Mouse (Mus musculus) layer of hippocampus, adult 2 months (tissue): Measurements from ENCODE around the gene Asphd2. TPM values are rescaled to one million over a fixed set of nuclear protein-coding genes. Genes with fewer than 3 reads are reported as not detected.

Experiments used
- DNase-seq, 2 experiments: peaks; one replicate each; pipeline ENCODE4 v3.0.0; 2022; ENCODE audit warnings: low spot score in 2 of 2
- H3K27ac ChIP-seq: fragments of 200-600 bp; 2 replicates; pipeline ENCODE4 v1.8.1; 2022
- H3K4me3 ChIP-seq: fragments of 200-600 bp; 2 replicates; pipeline ENCODE4 v1.8.1; 2022; ENCODE audit warnings: mild to moderate bottlenecking
- CTCF ChIP-seq: fragments of 200-600 bp; conservative IDR thresholded peaks from 2 replicates; pipeline ENCODE4 v1.8.1; 2022; ENCODE audit warnings: antibody characterized with exemption, mild to moderate bottlenecking, moderate library complexity
- total RNA-seq, 2 experiments: library from RNA; stranded (reverse); gene quantifications; 2 replicates each; pipeline ENCODE4 v1.2.3; 2021

Asphd2 gene
- total RNA-seq, 2 experiments from 2014 or later, result 223 to 224 TPM

DNA sequence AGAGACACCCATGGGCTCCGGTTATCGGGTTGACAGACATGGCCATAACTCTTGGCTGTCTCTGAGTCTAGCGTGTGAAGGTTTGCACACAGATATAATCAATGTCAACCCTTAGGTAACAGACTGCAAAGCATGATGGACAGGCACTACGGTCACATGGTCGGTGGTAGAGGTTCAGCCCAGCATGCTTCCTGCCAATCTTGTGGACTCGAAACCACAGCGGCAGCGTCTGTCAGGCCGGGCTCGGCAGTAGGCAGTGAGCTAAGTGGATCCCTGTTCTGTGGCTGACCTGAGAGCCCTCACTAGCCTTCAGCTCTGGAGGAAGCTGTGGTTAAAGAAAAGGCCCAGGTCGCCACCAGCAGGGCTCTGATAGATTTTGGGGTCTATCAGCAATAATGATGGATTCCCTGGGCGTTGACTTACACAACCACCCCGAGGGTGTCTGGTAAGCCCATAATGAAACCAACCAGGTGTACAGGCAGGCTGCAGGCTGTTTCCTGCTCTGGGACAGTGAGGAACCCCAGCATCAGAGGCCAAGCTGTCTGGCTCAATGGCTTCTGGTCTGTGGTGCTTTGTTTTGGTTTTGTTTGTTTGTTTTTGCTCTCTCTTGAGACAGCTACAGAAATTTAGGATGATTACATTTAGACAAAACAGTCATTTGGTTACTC lies 9.7 kb downstream of the Asphd2 start:
- DNase-seq, result no peak
- TF ChIP-seq CTCF, result no peak
- H3K4me3 ChIP-seq, result no peak overlapping the region
- no peak overlapping the region for H3K27ac ChIP-seq

DNA sequence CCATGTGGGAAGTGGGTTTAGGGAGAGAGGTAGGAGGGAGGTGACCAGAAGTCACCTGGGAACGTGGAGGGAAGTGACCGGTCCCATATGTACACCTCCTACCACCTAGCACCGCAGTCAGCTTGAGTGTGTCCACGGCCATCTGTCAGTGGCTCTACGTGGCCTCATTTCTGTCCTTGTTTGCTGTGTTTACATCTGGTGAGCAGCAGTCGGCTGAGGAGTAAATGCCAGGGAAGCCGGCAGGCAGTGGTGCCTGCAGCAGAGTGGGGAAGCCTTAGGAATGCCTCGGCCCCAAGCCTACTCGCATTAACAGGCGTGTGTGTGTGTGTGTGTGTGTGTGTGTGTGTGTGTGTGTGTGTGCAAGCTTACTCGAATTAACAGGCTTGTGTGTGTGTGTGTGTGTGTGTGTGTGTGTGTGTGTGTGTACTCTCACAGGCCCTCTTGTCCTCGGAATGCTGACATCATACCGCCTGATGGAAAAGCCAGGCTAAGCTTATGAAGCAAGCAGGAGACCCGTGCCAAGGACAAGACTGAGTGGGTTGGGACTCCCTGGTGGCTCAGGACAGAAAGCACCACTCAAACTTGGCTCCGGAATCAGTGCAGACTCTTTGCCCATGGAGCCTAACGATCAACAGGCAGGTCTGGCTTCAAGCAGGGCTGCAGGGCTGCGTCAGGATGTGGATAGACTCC lies 11.9 kb downstream of the Asphd2 start:
- no peak overlapping the region for H3K4me3 ChIP-seq
- DNase-seq, result peak; percentile 50 to 65
- H3K27ac ChIP-seq, result peak overlapping the region; percentile 79
- no peak for TF ChIP-seq CTCF

DNA sequence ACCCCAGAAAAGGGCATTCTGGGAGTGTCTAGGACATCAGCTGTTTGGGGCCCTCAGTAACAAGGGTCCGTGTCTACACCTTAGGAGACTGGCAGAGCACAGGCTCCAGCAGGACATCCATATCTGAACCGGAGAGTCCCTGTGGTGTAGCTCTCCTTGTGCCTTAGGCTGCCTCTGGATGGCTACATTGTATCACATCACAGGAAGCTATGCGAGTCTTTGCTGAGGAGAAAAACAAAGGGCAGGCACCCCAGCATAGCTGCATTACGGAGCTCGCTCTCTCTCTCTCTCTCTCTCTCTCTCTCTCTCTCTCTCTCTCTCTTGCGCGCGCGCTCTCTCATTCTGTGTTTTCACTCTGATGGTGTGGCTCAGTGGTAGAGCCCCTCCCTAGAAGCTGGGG lies 12.6 kb downstream of the Asphd2 start:
- DNase-seq, result no peak
- H3K27ac ChIP-seq, result peak overlapping the region; percentile 79
- H3K4me3 ChIP-seq, result no peak overlapping the region
- no peak for TF ChIP-seq CTCF

DNA sequence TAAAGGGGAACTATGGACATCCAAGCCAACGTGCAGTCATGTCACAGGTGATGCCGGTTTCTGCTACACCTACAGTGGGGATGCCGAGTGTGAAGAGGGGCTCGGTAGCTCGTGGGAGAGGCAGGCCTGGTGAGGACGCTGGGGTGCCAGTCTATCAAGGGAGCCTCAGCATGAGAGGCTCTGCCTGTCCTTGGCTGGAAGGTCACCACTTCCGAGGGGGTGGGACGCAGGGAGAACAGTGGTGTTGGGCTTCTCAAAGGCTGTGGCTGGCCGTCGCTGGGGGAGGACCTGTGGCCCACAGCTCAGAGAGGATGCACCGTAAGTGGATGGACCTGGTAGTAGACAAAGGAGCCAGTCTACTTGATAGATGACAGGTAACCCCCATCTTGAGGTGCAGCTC lies 13.5 kb downstream of the Asphd2 start:
- Histone ChIP-seq H3K4me3 (no peak overlapping the region), H3K27ac (no peak overlapping the region)
- TF ChIP-seq CTCF, result no peak
- DNase-seq, result no peak

DNA sequence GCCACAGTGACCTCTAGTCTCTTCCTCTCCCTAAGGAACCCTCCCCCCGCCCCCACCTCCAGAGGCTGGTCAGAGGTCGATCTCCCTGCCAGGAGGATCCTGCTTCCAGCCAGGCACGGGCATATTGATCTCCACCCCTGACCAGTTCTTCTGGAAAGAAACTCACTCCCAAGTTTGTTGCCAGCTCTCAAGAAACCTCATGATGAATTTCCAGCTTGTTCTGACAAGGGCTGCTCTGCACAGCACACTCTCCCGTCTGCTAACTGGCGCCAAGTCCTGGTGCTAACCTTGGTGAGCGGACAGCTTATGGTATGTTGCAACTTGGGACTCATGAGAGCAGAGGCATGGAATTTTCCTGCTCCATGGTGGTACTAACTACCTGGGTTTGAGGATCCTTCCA lies 15.9 kb downstream of the Asphd2 start:
- peak overlapping the region; percentile 37; the same call in 1 of the 2 replicates for H3K27ac ChIP-seq
- no peak for DNase-seq

DNA sequence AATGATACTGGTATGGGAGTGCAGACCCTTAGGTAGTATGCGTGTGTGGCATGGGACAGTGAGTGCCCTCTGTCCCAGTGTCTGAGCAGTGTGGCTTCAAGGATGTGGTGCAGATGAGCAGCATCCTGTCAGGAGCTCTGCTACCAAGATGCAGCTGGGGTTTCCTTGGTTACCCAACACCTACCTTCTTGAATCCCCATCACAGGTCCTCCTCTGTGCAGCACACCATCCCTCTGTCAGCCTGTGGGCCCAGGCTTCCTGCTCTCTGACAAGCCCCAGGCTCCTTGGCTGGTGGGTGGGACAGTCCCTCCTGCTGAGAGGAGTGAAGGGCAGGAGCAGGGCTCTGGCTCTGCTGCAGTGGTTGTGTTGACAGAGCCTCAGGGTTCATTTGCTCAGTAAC lies 17.3 kb downstream of the Asphd2 start:
- no peak overlapping the region for H3K4me3 ChIP-seq
- peak overlapping the region; percentile 79 for H3K27ac ChIP-seq
- no peak for TF ChIP-seq CTCF
- DNase-seq, result no peak

More for the DNA sequence above, 15.9 kb downstream of the Asphd2 start:
- H3K4me3 ChIP-seq, result no peak overlapping the region
- no peak for TF ChIP-seq CTCF

DNA sequence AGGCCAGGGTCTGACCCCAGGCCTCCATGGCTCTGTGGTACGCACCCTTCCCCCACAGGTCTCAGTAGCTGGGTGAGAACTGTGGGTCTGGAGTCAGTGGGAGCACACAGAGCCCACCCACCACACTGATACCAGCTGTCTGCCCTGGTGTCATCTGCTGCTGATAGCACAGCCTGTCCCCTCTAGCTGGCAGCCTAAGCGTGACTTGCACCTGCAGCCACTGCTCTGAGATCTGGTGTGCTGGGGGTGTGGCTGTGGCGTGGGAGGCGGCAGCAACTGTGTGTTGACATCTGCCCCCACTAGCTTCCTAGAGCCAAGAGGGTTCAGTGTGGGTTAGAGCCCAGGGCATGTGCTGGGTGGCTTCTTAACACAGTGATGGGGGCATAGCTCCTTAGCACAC lies 18.6 kb downstream of the Asphd2 start:
- DNase-seq, result no peak
- no peak for TF ChIP-seq CTCF
- Histone ChIP-seq H3K27ac (peak overlapping the region; percentile 81), H3K4me3 (no peak overlapping the region)

DNA sequence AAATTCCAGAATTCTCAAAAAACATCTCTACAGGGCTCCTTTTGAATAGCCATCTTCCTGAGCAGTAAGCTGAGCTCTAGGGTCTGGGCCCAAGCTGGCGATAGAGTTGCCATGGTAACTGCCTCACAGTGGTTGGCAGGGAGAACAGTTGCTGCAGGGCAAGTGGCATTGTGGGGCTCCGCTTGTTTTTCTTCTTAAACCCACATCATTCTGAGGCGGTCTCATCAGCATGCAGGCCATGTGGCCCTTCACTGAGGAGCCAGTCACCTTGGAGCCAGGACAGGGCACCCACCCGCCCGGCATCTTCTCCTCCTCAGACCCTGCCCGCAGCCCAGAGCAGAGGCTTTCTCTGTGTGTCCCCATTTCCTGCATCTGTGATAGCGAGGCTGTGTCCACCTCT lies 22.7 kb downstream of the Asphd2 start:
- peak; percentile 65 to 90 for DNase-seq
- Histone ChIP-seq H3K27ac (peak overlapping the region; percentile 98), H3K4me3 (no peak overlapping the region)
- no peak for TF ChIP-seq CTCF

DNA sequence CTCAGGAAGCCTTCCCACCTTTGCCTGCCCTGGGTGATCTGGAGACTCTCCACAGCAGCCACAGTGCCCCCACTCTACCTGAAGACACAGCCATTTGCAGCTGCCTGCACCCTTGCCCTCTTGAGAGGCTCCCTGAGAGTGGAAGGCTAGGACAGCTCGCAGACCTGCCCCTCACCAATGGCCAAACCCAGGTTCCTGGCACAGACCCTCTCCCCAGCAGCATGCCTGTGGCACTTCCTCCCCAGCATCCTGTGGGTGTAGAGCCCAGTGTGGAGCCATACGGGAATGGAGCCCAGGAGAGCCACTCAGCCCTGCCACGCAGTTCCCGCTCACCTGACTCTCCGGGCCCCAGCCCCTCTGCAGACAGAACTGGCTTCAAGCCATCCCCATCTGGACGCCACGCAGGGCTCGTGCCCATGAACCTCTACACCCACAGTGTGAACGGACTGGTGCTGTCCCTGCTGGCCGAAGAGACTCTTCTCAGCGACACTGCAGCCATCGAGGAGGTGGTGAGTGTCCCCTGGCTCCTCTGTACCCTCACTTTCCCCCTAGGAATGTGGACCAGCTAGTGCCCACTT lies 24.3 kb downstream of the Asphd2 start:
- DNase-seq, result no peak
- Histone ChIP-seq H3K27ac (peak overlapping the region; percentile 98), H3K4me3 (no peak overlapping the region)
- TF ChIP-seq CTCF, result no peak

DNA sequence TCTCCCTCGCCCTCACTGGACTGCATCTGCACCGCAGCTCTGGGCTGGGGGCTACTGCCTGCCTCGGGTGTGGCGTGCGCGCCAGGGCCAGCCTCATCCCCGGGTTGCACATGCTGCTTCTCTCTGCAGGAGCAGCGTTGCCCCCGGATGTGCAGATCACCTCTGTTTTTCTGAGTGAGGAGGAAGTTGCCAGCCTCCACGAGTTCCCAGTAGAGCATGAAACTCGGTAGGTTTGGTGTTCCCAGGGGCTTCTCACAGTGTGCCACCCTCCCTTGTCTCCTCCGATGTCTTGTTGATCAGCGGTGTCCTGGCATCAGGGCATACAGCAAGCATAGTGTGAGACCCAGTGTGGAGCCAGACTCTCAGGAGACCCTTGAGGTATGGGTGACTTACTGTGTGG lies 25.3 kb downstream of the Asphd2 start:
- H3K4me3 ChIP-seq, result no peak overlapping the region
- TF ChIP-seq CTCF, result no peak
- DNase-seq, result no peak
- peak overlapping the region; percentile 98 for H3K27ac ChIP-seq

DNA sequence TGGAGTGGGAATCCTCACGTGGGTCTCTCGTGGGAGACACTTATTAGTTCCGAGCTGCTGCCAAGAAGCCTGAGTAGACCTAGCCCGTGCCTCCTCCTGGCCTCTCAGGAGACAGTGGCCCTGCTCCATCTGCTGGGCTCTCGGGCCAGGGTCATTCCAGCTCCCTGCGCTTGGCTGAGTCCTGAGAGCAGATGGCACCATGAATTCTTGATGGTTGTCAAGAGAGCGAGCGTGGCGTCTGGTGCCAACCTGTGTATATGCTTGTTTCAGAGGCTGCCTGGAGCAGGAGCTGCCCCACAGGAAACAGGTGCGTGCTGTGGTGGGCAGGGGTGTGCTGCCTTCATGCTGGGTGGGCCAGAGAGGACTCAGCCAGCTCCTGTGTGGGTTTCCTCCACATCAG lies 26.0 kb downstream of the Asphd2 start:
- no peak overlapping the region for H3K4me3 ChIP-seq
- no peak for DNase-seq
- peak overlapping the region; percentile 98 for H3K27ac ChIP-seq
- TF ChIP-seq CTCF, result no peak

DNA sequence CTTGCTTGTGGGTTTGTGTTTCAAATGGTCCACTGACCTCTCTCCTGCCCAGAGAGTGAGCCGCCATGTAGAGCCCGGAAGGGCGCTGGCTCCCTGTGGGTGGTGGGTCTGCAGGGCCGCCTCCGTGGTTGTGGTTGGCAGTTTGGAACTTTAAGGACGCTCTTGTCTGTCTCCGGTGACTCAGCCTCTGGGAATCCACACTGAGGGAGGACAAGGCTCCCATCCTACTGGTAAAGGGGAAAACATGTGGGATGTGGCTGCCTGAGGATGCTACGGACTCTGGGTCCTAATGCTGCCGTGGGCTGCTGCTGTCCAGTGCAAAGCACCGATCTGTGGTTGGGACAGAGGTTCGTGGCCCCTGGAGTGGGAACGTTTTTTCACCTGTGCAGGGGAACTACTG lies 26.7 kb downstream of the Asphd2 start:
- no peak for DNase-seq
- Histone ChIP-seq H3K4me3 (no peak overlapping the region), H3K27ac (peak overlapping the region; percentile 98)
- TF ChIP-seq CTCF, result no peak

DNA sequence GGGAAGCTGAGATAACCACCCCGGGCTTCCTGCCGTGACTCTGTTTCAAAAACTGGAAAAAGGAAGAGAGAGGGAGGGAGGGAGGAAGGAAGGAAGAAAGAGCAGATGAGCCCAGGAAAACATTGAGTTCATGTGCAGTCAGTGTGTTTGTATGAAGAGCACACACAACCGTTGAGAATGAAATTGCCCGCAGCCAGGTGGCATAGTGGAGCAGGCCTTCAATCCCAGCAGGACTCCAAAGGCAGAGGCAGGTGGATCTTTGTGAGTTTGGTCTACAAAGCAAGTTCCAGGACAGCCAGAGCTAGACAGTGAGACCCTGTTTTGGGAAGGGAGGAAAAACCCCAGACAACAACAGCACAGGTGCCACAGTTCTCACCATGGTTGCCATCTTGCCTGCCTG lies 27.3 kb downstream of the Asphd2 start:
- Histone ChIP-seq H3K4me3 (no peak overlapping the region), H3K27ac (peak overlapping the region; percentile 98; the same call in 1 of the 2 replicates)
- TF ChIP-seq CTCF, result peak; percentile 64
- no peak for DNase-seq
